Mouse (Mus musculus) adrenal gland, adult 2 months (tissue): ENCODE data around the gene Nr1d1. TPM values are rescaled to one million over a fixed set of nuclear protein-coding genes. Genes with fewer than 3 reads are reported as not detected.

ENCODE experiments used
- DNase-seq: peaks from one replicate; pipeline ENCODE4 v3.0.0; 2021
- long read RNA-seq: library from polyadenylated mRNA; stranded (forward); transcript quantifications from one replicate; pipeline ENCODE4 v2.0.0, GENCODE M21; 2021
- polyA plus RNA-seq: library from polyadenylated mRNA; depleted of rRNA; stranded (reverse); fragments of >200 nt; gene quantifications from 2 replicates; pipeline ENCODE4 v1.2.3, GENCODE M21; 2012; rRNA removed
- total RNA-seq, 2 experiments: library from RNA; stranded (reverse); gene quantifications; 2 replicates each; pipeline ENCODE4 v1.2.3; 2021

Nr1d1 gene
- total RNA-seq: 100 to 1,000 TPM; 135 to 155 TPM
- polyA plus RNA-seq: 404 and 577 TPM in 2 replicates
- long read RNA-seq, transcript Nr1d1-201 (8 exons, 2,721 nt): major isoform, 36 of 71 reads
- long read RNA-seq, partial matches to known transcripts: 31 of 71 reads
- long read RNA-seq, other reads (novel, unspliced or antisense): 4 of 71 reads

DNA sequence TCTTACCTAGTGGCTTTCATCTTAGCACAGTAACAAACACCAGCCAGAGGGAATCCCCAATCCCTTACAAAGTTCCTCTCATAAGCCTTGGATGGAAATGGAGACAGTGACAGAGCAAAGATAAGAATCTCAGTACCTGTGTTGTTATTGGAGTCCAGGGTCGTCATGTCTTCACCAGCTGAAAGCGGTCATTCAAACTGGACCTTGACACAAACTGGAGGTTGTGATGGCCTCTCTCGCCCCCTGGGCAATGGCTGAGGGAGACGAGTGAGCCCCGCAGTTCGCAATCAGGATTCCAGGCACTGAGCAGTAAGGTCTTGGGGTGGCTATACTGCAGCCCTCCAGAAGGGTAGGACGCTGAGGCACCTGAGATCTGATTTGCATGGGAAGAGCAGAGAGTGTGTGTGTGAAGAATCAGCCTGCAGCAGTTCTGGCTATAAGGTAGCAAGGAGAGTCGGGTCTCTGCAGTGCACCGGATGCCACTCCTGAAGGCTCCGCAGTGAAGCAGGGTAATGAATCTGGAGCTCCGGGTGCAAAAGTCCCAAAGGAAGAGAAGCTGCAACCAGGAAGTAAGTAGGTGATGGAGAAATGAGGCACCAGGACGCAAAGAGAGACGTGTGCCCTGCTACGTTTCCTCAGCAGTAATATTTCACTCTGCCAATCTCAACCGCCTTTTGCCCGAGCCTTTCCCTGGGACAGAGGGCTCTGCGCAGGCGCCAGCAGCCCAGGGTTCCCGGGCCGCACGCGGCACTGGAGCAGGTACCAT lies at the start of gene Nr1d1:
Nr1d1 (minus strand) TSS at position 752 of the 766 bp plus-strand sequence.
- DNase-seq: no peak

DNA sequence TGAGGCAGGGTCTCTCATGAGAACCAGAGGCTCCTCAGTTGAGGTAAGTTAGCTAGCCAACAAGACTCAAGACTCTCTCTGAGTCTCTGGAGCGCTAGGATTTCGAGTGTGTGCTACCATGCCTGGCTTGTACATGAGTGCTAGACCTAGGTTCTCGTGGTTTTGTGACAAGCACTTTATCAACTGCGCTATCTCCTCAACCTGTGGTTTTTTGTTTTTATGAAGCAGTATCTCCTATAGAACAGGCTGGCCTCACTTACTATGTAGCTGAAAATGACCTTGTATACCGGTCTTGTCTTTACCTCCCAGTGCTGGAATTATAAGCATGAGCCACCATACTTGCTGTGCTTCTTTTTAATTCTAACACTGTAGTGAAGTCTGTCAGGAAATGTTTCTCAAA lies 45.8 kb upstream of the Nr1d1 start:
- DNase-seq: no peak

DNA sequence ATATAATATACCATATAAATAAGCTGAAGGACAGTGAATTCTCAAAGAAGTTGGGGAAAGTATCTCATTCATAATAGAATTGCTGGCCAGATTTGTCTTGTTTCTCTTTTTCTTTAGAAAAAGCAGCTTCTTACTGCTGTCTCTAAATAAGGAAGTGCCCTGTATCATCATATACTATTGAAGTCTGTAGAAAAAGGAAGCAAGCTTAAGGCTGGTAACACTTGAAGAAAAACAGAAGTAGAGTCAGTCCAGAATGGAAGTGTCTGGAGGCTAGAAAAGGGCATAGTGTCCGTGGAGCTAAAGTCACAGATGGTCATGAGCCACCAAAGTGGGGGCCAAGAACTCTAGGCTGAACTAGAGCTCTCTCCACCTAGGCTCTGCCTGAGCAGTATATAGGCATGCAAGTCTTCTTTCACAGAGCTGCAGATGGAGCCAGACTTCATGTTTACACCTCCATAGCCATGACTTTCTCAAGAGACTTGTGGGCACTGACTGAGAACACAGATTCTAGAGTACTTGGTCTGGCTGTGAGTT lies 41.6 kb upstream of the Nr1d1 start:
- no peak for DNase-seq

DNA sequence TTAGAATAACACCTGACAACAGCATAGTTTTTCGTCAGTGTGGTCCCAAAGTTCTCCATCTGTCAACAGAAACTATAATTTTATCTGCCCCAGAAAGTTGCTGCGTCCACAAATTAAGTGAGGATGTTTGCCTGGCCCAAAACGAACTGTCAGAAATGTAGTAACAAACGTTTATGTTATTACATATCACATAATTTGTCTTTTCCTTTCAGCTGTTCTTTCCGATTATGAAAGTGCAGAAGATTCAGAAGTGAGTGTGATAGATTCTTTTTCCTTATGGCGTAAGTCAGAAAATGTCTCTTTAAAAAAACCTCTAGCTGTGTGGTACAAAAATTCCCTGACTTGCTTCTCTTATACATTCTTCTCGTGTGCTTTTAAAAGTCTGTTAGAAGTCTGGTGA lies 35.6 kb upstream of the Nr1d1 start:
- no peak for DNase-seq

DNA sequence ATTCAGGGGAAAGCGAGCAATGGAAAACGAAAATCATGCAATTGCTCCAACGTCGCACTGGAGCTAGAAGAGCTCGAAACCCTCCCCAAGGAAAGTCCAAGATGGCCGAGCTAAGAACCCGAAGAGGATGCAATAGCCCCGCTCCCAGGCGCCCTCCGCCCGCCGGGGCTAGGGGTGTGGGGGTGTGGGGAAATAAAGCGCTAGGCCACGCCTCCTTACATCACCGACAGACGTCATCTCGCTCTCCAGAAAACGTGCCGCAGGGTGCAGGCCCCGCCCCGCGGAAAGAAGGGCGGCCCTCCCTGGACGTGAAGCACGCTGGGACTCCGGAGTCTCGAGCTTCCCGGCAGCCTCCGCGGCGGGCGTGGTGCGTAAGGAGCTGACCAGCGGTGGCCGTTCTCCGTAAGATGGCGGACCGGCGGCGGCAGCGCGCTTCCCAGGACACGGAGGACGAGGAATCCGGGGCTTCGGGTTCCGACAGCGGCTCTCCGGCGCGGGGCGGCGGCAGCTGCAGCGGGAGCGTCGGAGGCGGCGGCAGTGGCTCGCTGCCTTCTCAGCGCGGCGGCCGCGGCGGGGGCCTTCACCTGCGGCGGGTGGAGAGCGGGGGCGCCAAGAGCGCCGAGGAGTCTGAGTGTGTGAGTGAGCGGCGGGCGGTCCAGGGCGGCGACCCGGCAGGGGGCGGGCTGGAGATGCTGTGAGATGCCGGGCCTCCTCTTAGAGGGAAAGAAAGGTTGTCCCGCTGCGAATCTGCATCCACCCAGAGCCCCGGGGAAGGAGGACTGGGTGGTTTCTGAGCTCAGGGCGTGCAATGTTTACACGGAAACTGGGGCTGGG lies 34.5 kb upstream of the Nr1d1 start:
- DNase-seq: peak; percentile 99

DNA sequence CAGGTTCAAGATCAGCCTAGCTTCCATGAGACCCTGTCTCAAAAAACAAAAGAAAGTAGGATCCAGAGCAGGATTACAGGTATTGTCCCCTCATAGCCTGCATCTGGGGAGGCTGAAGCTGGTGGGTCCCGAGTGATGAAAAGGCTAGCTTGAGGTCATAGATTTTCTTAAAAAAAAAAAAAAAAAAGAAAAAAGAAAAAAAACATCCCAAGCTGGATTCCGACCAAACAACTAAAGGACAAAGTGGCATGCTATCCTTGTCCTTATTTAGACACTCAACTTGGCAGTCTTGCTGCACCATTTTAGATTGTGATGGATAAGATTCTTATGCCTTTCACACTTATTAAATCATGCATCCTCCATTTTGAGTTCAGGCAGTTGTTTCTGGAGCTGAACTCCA lies 33.3 kb upstream of the Nr1d1 start:
- DNase-seq: no peak

DNA sequence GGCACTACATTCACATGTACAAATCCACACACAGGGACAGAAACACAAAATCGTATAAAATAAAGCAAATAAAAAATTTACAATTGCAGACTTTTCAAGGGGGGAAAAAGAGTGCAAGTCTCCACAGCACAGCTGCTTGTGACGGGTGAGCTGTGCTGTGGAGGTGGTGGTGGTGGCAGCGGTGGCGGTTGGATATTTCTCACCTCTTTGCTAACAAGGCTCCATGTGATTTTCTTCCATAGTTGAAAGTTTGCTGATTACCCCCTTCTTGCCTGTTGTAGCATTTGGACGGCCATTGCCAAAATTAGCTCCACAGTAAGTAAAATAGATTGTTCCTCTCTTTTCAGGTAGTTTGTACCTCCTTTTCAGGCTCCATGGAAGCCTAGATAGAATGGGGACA lies 29.5 kb upstream of the Nr1d1 start, which contains the start of gene Casc3:
Casc3 (plus strand) TSS at position 301 of the 400 bp plus-strand sequence.
- DNase-seq: peak; percentile 1

DNA sequence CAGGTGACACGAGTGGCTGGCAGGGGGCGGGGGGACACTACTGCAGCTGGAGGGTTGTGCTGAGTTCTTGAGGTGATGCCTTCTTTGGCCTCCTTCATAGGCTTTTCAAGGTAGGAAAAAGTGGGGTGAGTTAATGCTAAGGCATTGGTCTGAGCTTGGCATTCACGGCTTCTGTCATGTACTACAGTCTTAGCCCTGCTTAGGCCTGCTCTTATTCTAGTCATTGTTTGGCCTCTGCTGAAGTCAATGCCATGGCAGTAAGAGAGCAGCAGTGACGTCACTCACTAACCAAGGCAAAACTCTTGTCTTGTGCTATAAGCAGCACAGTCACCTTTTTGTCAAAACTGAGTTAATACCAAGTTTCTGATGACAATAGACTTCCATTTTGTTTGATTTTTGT lies 22.8 kb upstream of the Nr1d1 start:
- peak; percentile 65 for DNase-seq

DNA sequence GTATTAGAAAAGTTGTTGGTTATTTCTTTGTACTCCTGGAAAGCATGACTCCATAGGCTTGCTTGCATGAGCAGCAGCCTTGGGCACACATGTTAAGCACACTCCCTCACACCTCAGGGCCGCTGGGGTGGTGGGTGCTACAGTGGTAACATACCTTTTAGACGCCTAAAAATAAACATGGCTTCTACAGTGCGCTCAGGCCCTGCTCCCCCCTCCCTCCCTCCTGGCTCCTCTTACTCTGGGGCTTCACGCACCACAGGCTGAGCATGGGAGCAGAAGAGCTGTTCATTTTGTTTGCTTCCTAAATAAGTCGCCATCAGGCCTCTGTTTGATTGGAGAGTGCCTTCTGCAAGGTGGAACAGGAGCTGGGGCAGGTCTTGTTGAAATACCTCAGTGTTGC lies 22.2 kb upstream of the Nr1d1 start:
- DNase-seq: peak; percentile 48

DNA sequence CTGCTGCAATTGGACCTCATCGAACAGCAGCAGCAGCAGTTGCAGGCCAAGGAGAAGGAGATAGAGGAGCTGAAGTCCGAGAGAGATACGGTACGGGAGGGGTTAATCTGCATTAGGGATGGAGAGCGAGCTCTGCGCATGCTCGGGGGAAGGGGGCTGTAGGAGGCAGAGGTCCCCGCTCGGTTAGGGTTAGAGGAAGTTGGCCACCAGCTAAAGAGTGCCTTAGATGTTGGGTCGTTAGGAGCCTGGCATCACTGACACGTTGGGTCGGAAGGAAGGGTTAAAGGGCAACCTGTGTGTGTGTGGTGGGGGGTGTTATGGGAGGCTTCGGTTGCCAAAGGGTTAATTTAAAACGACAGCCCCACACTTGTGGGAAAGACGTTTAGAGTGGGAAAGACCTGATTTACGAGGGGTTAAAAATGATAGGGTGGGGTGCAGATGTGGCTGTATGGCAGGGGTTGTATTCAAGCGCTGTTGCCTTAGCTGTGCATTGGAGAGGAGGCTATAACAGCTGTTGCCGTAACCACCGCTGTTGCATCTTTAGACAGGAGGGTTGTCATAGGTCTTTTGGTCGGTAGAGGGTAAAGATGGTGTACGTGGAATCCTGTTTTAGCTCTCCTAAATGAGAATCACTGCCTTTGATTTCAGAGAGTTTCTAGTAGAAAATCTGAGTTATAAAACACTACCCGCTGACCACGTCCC lies 21.5 kb upstream of the Nr1d1 start:
- peak; percentile 76 for DNase-seq

DNA sequence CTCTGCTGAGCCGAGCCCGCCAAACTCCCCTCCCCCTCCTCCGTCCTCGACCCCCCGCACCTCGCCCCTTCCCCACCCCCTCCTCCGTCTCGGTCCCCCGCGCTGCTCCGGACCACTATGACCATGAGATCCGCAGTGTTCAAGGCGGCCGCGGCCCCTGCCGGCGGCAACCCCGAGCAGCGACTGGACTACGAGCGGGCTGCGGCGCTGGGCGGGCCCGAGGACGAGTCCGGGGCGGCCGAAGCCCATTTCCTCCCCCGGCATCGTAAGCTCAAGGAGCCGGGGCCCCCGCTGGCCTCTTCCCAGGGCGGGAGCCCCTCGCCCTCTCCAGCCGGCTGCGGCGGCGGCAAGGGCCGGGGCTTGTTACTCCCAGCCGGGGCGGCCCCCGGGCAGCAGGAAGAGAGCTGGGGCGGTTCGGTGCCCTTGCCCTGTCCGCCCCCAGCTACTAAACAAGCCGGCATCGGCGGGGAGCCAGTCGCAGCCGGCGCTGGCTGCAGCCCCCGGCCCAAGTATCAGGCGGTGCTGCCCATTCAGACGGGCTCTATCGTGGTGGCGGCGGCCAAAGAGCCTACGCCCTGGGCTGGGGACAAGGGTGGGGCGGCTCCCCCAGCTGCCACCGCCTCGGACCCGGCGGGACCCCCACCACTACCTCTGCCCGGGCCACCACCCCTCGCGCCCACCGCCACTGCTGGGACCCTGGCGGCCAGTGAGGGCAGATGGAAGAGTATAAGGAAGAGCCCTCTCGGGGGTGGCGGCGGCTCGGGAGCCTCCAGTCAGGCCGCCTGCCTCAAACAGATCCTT lies 20.8 kb upstream of the Nr1d1 start:
- no peak for DNase-seq

DNA sequence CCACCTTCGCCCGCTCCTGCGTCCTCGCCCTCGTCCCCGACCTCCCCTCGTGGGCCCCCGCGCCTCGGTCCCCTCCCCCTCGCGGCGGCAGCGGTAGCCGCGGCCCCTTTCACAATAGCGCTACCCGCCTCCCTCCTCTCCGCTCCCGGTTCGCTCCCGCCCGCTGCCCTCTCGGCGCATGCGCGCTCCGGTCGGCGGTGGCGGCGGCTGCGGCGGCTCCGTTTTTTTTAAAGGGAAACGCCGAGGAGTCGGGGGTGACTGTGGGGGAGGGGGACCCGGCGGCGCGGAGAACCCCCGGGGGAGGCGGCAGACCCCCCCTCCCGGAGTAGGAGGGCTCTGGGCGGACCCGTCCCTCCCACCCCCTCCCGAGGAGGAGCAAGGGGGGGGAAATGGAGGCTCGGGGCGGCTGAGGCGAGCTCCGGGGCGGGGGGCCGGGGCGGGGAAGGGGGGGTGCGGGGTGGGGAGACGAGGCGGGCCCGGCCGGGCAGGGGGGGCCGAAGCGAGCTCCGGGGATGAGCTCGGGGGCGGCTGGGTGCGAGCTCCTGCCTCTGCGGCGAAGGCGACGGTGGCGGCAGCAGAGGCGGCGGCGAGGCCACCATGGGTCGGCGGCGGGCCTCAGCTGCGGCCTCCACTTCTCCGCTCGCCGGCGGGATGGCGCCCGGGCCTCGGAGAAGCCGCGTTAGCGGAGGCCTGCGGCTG lies 20.0 kb upstream of the Nr1d1 start, which contains the start of gene Msl1:
Msl1 (plus strand) TSS at position 502 of the 699 bp plus-strand sequence.
- DNase-seq: peak; percentile 95

DNA sequence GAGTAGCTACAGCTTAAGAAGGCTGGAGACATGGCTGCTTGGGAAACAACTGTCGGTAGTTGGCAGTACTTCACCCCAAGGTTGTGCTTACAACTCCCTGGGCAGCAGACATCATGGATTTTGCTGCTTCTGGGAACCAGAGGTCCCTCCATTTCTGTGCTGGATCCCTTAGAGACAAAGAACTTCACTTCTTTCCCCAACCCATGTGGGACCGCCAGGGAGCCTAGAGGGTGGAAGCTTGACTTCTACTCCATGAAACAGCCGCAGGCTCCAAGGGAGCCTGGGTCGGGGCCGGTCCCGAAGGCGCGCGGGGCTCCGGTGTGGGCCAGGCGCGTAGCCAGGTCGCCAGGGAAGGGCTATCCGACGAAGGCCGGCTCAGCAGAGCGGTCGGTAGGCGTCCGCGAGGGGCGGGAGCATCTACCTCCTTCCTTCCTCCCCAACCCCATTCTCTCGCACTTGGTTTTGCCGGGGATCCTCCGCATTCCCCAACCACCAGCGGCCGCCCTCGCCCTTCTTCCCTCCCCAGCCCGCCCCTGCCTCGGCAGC lies 19.4 kb upstream of the Nr1d1 start:
- DNase-seq: peak; percentile 91

DNA sequence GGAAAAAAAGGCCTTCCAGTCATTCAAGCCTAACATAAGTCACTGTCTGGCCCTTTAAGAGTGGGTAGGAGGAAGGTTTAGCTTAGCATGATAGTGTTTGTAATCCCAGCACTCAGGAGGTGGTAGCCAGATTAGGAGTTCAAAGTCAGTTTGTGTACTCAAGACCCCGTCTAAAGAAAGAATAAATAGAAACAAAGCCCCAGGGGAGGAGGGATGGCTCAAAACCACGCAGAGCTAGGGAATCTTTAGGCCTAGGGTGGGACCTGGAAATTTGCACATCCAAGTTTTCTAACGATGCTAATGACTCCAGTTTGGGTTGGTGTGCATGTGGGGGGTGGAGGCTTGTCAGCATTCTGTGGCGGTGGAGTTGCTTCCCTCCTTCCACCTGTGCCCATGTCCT lies 16.9 kb upstream of the Nr1d1 start:
- DNase-seq: no peak

DNA sequence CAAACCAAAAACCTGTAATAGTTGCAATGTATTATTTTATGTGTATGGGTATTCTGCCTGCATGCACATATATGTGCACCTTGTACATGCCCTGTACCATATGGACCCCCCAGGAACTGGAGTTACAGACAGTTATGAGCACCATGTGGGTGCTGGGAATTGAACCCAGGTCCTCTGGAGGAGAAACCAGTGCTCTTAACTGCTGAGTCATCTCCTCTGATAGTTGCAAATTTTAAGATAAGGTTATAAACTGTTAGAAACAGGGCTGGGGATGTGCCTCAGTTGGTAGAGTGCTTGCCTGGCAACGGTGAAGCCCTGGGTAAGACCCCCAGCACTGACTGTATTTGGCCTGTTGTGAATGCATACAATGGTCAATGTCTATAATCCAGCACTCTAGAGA lies 16.3 kb upstream of the Nr1d1 start:
- no peak for DNase-seq

DNA sequence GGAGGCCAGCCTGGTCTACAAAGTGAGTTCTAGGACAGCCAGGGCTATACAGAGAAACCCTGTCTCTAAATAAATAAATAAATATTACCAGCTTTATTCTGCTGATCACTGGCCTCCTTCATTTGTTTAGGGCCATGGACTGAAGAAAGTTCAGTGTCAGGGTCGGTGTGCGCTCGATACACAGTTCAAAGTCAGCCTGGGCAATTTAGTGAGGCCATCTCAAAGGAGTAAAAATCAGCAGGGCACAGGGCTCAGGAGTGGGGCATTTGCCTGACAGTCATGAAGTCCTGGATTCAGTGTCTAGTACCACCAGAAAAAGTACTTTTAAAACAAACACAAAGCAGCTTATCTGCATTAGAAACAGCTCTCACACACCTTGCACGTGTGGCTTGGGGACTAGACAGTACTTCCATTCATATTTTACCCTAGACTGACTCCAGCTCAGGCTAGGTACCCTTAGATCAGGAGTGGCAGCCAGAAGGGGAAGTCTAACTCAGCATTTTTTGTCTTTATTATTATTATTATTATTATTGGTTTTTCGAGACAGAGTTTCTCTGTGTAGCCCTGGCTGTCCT lies 15.6 kb upstream of the Nr1d1 start:
- DNase-seq: no peak

DNA sequence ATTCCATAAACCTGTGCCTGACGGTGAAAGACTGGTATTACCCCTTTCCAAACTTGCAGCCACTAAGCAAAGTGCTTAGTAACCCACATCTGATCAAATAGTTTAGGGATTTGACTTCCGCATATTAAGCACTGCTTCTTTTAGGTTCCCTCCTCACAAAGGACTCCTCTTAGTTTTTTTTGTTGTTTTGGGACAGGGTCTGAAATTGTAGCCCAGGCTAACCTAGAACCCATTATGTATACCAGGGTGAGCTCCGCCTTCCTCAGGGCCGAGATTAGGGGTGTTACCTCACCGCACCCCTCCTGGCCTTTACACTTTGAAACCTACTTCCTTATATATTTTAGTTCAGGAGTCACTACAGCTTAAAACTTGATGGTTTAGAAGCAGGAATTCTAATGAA lies 14.7 kb upstream of the Nr1d1 start:
- DNase-seq: no peak

DNA sequence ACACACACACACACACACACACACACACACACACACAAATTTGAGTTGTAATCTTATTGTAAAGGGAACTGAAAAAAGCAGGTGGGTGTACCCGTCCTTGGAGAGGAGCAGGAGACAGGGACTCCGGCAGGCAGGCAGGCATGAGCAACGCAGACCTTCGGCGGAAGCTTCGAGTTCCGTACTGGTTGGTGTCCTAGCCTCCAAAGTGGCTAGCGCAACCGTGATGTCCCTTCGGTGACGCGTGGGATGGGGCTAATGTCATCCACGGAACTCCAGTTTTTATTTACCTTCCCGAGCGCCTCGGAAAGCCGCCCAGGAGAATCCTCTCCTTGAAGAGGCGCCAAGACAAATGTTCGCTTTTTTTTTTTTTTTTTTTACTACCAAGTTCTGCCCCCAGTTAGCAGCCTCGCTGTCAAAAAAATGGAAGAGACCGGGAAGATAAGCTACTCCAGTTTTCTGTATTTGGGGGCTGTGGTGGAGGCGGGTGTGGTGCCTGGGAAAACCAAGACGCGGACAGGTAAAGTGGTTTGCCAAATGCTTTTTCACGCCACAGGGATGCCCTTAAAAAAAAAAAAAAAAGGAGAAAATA lies 14.2 kb upstream of the Nr1d1 start:
- no peak for DNase-seq

DNA sequence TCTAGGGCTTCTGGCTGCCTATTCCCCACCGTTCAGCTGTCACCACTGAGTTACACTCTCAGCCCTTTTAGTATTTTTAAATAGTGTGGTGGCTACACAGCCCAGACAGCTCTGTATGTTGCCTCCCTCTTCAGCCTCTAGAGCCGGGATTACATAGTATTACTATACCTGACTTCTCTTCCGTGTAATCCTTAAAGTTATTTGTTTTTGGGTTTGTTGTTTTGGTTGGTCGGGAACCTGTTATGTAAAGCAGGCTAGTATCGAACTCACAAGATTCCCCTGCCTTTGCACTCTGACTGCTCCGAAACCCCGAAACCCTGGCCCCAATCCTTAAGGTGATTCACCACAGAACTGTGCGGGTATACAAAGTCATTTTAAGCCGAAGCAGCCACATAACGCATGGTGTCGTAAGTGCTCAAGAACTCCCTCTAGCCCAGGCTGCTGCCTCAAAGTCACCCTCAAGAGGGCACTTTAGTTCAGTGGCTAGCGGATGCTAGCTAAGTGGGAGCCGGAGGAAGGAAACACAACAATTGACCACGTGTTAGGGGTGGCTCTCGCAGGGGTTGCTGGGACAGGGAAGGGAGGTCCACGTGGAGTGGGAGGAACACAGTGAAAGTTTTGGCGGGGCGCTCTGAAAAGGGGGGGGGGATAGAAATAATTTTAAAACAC lies 13.6 kb upstream of the Nr1d1 start:
- peak; percentile 95 for DNase-seq
